In the genomic region with DNA sequence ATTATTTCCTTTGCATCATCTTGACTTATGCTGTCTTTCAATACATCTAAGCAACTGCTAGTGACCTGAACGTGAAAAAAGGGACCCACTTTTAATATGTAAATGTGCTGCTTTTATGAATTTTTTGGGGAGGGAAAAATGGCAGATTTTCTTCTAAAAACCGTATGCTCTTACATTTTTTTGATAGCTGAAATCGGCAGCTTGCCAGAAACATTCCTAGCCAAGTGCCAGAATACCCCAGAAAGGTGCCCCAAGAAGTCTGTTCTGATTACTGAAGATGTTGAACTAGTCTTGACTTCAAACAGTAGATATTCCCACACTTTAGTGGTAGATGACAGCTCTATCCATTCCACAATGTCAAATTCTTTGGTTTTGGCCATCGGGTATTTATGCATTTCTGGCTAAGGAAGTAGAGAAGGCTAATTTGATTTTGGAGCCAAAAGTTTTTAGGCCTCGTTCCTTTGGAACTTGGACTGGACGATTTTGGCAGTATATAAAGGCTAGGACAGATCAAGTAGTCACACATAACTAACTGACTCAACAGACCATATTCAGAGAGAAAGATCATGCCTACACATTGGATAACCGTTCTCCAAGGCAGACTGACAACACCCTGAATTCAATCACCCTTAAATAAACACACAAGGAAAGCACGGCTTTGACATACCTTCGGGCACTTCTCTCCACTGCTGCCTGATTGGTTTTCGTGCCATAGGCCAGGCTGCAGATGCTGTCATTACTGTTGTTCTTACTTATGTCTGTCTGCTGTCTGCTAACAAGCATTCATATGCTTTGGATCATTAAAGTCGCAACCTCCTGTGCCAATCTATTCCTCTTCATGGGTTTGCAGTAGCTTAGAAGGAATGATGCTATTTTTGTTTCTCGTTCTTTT, we compare ENCODE assay signal across 23 mouse cellular contexts.
DNase-seq lines count a peak whose midpoint lies in the region; ATAC-seq and TF ChIP-seq lines count a peak whose summit lies in the region.
"Had no signal": no experiment of that assay in that cellular context is flagged by ENCODE, and none has a peak within 500 bp of the region (broad histone marks: within the 10 kb centered on the region; RNA-seq: fewer than 3 reads in every experiment).

No protein-coding gene starts in this region.

- no peak for TF ChIP-seq POLR2A in brain, embryonic 14.5 days (IDR thresholded peaks at IDR 0.05; ENCODE audit: borderline replicate concordance, extremely low read depth, insufficient read depth, insufficient read length, poor library complexity, severe bottlenecking)

- H3K9me3 ChIP-seq in forebrain, embryonic 14.5 days (replicated peaks; ENCODE audit: control insufficient read depth, low read length): no peaks in the 10 kb centered on the region
- H3K9me3 ChIP-seq in forebrain, embryonic 11.5 days (ENCODE audit: control insufficient read depth, low read length): no peaks in the 10 kb centered on the region
- H3K9me3 ChIP-seq: embryonic facial prominence, embryonic 15.5 days; heart, embryonic 13.5 days; kidney, embryonic 15.5 days; limb, embryonic 10.5 days; megakaryocyte, embryonic 14.5 days; midbrain, embryonic 13.5 days; neural tube, embryonic 12.5 days had no signal

- no peak for TF ChIP-seq CTCF in brain, embryonic 14.5 days (IDR thresholded peaks at IDR 0.05; ENCODE audit: borderline replicate concordance, extremely low read depth, insufficient read depth, insufficient read length)

- H3K9ac ChIP-seq in forebrain, embryonic 14.5 days (ENCODE audit: low read length): no peak overlapping the region
- H3K9ac ChIP-seq in forebrain, embryonic 11.5 days (ENCODE audit: low read length): no peak overlapping the region
- H3K9ac ChIP-seq: embryonic facial prominence, embryonic 15.5 days; heart, embryonic 13.5 days; kidney, embryonic 15.5 days; liver, postnatal 0 days; midbrain, embryonic 13.5 days; neural tube, embryonic 12.5 days had no signal

- no peak overlapping the region for H3K4me2 ChIP-seq in forebrain, embryonic 14.5 days (ENCODE audit: low read length)
- no peak overlapping the region for H3K4me2 ChIP-seq in forebrain, embryonic 11.5 days (ENCODE audit: low read depth, low read length, severe bottlenecking)
- H3K4me2 ChIP-seq: embryonic facial prominence, embryonic 15.5 days; heart, embryonic 13.5 days; kidney, embryonic 15.5 days; liver, embryonic 11.5 days; midbrain, embryonic 13.5 days; neural tube, embryonic 12.5 days had no signal

- 72% methylated on average over 12 of the region's 12 CpGs for WGBS in forebrain, embryonic 14.5 days
- WGBS in forebrain, embryonic 11.5 days: 89% methylated on average over 12 of the region's 12 CpGs

- H3K27me3 ChIP-seq in forebrain, embryonic 14.5 days (replicated peaks; ENCODE audit: control insufficient read depth, insufficient read depth, low read length): no peaks in the 10 kb centered on the region
- no peaks in the 10 kb centered on the region for H3K27me3 ChIP-seq in forebrain, embryonic 11.5 days (ENCODE audit: control insufficient read depth, insufficient read depth, low read length)
- H3K27me3 ChIP-seq: embryonic facial prominence, embryonic 15.5 days; heart, embryonic 13.5 days; kidney, embryonic 15.5 days; megakaryocyte, embryonic 14.5 days; midbrain, embryonic 13.5 days; neural tube, embryonic 12.5 days had no signal

- H3K36me3 ChIP-seq in forebrain, embryonic 14.5 days (ENCODE audit: control insufficient read depth, insufficient read depth, low read length): no peaks in the 10 kb centered on the region
- H3K36me3 ChIP-seq in forebrain, embryonic 11.5 days (ENCODE audit: control insufficient read depth, insufficient read depth, low read length): no peaks in the 10 kb centered on the region
- H3K36me3 ChIP-seq: embryonic facial prominence, embryonic 15.5 days; heart, embryonic 13.5 days; kidney, embryonic 15.5 days; limb, embryonic 10.5 days; midbrain, embryonic 13.5 days; neural tube, embryonic 12.5 days had no signal

- peak; percentile 51 for ATAC-seq in forebrain, embryonic 14.5 days
- no peak for ATAC-seq in forebrain, embryonic 11.5 days (replicated peaks; ENCODE audit: low FRiP score)
- ATAC-seq: liver, postnatal 0 days; midbrain, embryonic 13.5 days had no signal

- peak; percentile 59 for DNase-seq in forebrain, embryonic 14.5 days (ENCODE audit: low spot score)
- no peak for DNase-seq in forebrain, embryonic 11.5 days (ENCODE audit: low spot score)
- peak; percentile 5 to 16 for DNase-seq in layer of hippocampus, postnatal 10 days (ENCODE audit: low spot score in 2 of 2)
- DNase-seq in layer of hippocampus, adult 9-11 months: no peak
- DNase-seq in Muller cell, postnatal 12 days (ENCODE audit: inconsistent ontology term): peak; percentile 37
- DNase-seq in brain, embryonic 14.5 days (ENCODE audit: low read depth): peak; percentile 75
- DNase-seq in frontal cortex, postnatal 14 days (ENCODE audit: low spot score in 2 of 2): no peak
- DNase-seq: embryo, embryonic 11 days; kidney, adult 11 months; kidney, postnatal 36 days; liver, postnatal 0 days; lung, postnatal 36 days had no signal

- no peak overlapping the region for H3K4me3 ChIP-seq in forebrain, embryonic 14.5 days (ENCODE audit: low read depth, low read length)
- H3K4me3 ChIP-seq in forebrain, embryonic 11.5 days (ENCODE audit: low read depth, low read length): no peak overlapping the region
- H3K4me3 ChIP-seq: embryonic facial prominence, embryonic 15.5 days; heart, adult 2 months; heart, embryonic 13.5 days; kidney, embryonic 15.5 days; left cerebral cortex, adult 2 months; limb, embryonic 10.5 days; megakaryocyte, embryonic 14.5 days; midbrain, embryonic 13.5 days; neural tube, embryonic 12.5 days had no signal

- H3K4me1 ChIP-seq in forebrain, embryonic 14.5 days (ENCODE audit: control insufficient read depth, insufficient read depth, low read length): 0 out of 2 replicates have a peak, but pooled peaks cover 2% of the 10 kb centered on the region
- H3K4me1 ChIP-seq in forebrain, embryonic 11.5 days (replicated peaks; ENCODE audit: control insufficient read depth, insufficient read depth, low read length): no peaks in the 10 kb centered on the region
- H3K4me1 ChIP-seq: embryonic facial prominence, embryonic 15.5 days; heart, embryonic 13.5 days; kidney, embryonic 15.5 days; limb, embryonic 10.5 days; megakaryocyte, embryonic 14.5 days; midbrain, embryonic 13.5 days; neural tube, embryonic 12.5 days had no signal

- H3K27ac ChIP-seq in forebrain, embryonic 14.5 days (ENCODE audit: low read depth, low read length): peak overlapping the region; percentile 80
- H3K27ac ChIP-seq in forebrain, embryonic 11.5 days (ENCODE audit: low read depth, low read length): no peak overlapping the region
- H3K27ac ChIP-seq: embryonic facial prominence, embryonic 15.5 days; heart, adult 2 months; heart, embryonic 13.5 days; kidney, embryonic 15.5 days; left cerebral cortex, adult 2 months; limb, embryonic 10.5 days; midbrain, embryonic 13.5 days; neural tube, embryonic 12.5 days; stomach, postnatal 0 days had no signal

Comparison
In these comparisons a context has a peak if more than half of its experiments do, and no peak if none do; other contexts are left out.
1. DNase-seq: peak in forebrain, embryonic 14.5 days (single experiment), layer of hippocampus, postnatal 10 days (2 of 2), Muller cell, postnatal 12 days (single experiment) and brain, embryonic 14.5 days (single experiment); none in forebrain, embryonic 11.5 days (single experiment), layer of hippocampus, adult 9-11 months (single experiment) and frontal cortex, postnatal 14 days (0 of 2).